Mouse (Mus musculus): ENCODE results near the gene Rrbp1. TPM values are rescaled to one million over a fixed set of nuclear protein-coding genes. Genes with fewer than 3 reads are reported as not detected.

Gene Rrbp1
- polyA plus RNA-seq, 1 experiment from 2014 or later, result 25.5 TPM

DNA sequence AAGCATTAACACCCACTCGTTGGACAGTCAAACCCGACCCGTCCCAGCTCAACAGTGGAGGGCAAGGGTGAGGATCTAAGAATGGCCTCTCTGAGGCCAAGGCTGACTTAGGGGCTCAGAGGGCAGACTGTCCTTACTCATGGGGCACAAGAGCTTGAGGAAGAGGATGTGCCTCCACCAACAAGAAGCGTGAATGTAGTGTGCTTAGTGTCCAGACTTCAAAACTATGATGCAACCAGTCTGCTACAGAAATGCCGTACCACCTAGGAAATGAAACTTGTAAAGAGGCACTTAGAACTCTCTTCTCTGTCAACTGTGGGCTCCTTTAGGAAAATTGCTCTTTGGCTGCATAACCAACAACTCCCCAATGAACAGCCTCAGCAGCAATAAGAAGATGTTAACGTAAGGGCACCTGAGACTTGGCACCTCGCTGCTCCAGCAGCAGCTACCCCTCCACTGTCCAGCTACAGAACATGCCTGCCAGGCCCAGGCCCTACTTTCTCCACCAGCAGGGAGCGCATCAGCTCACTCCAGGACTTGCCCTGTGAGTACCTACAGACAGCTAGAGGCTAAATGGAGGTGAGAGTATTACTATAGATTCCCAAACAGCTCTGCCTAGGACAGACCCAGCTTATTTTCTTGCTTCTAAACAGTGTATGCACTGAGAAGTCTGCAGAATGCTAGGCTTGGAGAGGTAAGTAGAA is 32.5 kb downstream of the Rrbp1 start:
- ATAC-seq (ENCODE audit: low FRiP score, low TSS enrichment) (no peak), DNase-seq (no peak)
- H3K27me3 ChIP-seq (ENCODE audit: control insufficient read depth, insufficient read depth, low read length), result no peaks in the 10 kb centered on the region
- WGBS, result 95% methylated on average over 8 of the region's 8 CpGs
- H3K4me3 ChIP-seq (replicated peaks; ENCODE audit: low read depth, low read length), result no peak overlapping the region
- no peak overlapping the region for H3K4me2 ChIP-seq (ENCODE audit: low read length)
- H3K9ac ChIP-seq (replicated peaks; ENCODE audit: low read length), result no peak overlapping the region
- no peaks in the 10 kb centered on the region for H3K4me1 ChIP-seq (ENCODE audit: control insufficient read depth, insufficient read depth, low read length)
- no peaks in the 10 kb centered on the region for H3K9me3 ChIP-seq (ENCODE audit: control insufficient read depth, low read length)
- 0 out of 2 replicates have a peak, but pooled peaks cover 4% of the 10 kb centered on the region for H3K36me3 ChIP-seq (ENCODE audit: control insufficient read depth, insufficient read depth, low read length)
- H3K27ac ChIP-seq (replicated peaks; ENCODE audit: low read depth, low read length), result no peak overlapping the region

DNA sequence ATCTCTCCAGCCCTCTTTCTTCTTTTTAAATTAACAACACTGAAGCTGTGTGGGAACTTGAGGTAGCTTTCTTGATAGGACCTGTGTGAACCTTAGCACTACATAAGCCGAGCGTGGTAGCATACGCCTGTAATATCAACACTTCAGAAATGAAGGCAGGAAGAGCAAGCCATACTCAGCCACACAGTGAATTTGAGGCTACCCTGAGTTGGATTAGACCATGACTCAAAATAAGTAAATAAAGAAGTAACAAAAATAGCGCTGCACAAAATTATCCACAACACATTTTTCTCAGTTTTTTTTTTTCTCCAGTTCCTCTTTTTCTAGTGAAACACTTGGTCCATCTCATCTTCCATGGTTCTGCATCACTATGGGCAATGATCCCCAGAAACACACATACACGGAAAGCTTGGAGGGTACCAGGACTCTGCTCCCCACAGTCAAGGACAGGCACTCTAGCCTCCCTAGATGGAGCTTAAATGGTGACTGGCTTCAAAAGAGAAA is 35.9 kb downstream of the Rrbp1 start:
- Histone ChIP-seq H3K9ac (replicated peaks; ENCODE audit: low read length) (no peak overlapping the region), H3K9me3 (ENCODE audit: control insufficient read depth, low read length) (no peaks in the 10 kb centered on the region), H3K4me1 (ENCODE audit: control insufficient read depth, insufficient read depth, low read length) (no peaks in the 10 kb centered on the region), H3K27me3 (ENCODE audit: control insufficient read depth, insufficient read depth, low read length) (no peaks in the 10 kb centered on the region), H3K27ac (replicated peaks; ENCODE audit: low read depth, low read length) (no peak overlapping the region), H3K4me3 (replicated peaks; ENCODE audit: low read depth, low read length) (no peak overlapping the region), H3K36me3 (ENCODE audit: control insufficient read depth, insufficient read depth, low read length) (peaks cover 14% of the 10 kb centered on the region; the same call in 1 of the 2 replicates), H3K4me2 (ENCODE audit: low read length) (no peak overlapping the region)
- 97% methylated on average over 5 of the region's 5 CpGs for WGBS
- DNase-seq (no peak), ATAC-seq (ENCODE audit: low FRiP score, low TSS enrichment) (no peak)

DNA sequence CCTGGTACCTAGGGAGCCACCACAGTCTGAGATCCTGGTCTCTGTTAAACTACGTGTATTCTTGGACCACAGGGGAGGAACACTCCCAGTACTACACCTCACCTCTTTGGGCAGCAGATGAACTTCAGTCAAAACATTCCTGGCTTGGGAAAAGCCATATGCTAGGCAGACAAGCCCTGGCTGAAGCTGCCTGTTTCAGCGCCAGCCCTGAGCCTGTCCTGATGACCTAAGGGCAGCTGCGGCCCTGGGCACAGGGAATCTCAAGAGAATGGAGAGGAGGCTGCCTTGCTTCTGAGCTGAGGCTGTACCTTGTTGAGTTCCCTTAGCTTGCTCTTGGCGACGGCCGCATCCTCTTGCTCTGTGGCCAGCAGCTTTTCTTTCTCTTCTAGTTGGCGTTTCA is 37.9 kb downstream of the Rrbp1 start:
- 93% methylated on average over 7 of the region's 7 CpGs for WGBS
- H3K9ac ChIP-seq (replicated peaks; ENCODE audit: low read length), result no peak overlapping the region
- H3K4me2 ChIP-seq (ENCODE audit: low read length), result no peak overlapping the region
- no peaks in the 10 kb centered on the region for H3K27me3 ChIP-seq (ENCODE audit: control insufficient read depth, insufficient read depth, low read length)
- no peak overlapping the region for H3K27ac ChIP-seq (replicated peaks; ENCODE audit: low read depth, low read length)
- no peak for DNase-seq
- no peak overlapping the region for H3K4me3 ChIP-seq (replicated peaks; ENCODE audit: low read depth, low read length)
- no peaks in the 10 kb centered on the region for H3K9me3 ChIP-seq (ENCODE audit: control insufficient read depth, low read length)
- H3K36me3 ChIP-seq (ENCODE audit: control insufficient read depth, insufficient read depth, low read length), result peaks cover 29% of the 10 kb centered on the region
- H3K4me1 ChIP-seq (ENCODE audit: control insufficient read depth, insufficient read depth, low read length), result no peaks in the 10 kb centered on the region
- no peak for ATAC-seq (ENCODE audit: low FRiP score, low TSS enrichment)

DNA sequence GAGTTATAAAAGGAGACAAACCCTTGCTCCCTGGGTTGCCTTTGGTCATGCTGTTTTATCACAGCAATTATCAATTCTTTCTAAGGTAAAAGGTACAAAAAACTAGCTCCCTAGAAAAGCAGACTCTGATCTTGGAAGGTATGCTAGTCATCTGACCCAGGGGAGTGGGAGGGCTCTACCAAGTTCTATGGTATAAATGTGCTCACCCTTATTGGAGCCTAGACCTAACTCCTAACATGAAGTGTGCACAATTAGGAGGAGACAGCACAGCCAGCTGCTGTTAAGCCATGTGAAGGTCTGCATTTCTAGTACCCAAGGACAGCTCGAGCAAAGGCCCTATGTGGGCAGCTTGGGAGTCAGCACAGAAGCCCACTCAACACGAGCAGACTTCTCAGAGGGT is 39.2 kb downstream of the Rrbp1 start:
- Histone ChIP-seq H3K9me3 (ENCODE audit: control insufficient read depth, low read length) (no peaks in the 10 kb centered on the region), H3K4me2 (ENCODE audit: low read length) (no peak overlapping the region), H3K27ac (replicated peaks; ENCODE audit: low read depth, low read length) (no peak overlapping the region), H3K4me1 (ENCODE audit: control insufficient read depth, insufficient read depth, low read length) (no peaks in the 10 kb centered on the region), H3K27me3 (ENCODE audit: control insufficient read depth, insufficient read depth, low read length) (no peaks in the 10 kb centered on the region), H3K36me3 (ENCODE audit: control insufficient read depth, insufficient read depth, low read length) (peaks cover 38% of the 10 kb centered on the region), H3K4me3 (replicated peaks; ENCODE audit: low read depth, low read length) (no peak overlapping the region), H3K9ac (replicated peaks; ENCODE audit: low read length) (no peak overlapping the region)
- DNase-seq (no peak), ATAC-seq (ENCODE audit: low FRiP score, low TSS enrichment) (no peak)
- 89% methylated on average over 2 of the region's 2 CpGs for WGBS

DNA sequence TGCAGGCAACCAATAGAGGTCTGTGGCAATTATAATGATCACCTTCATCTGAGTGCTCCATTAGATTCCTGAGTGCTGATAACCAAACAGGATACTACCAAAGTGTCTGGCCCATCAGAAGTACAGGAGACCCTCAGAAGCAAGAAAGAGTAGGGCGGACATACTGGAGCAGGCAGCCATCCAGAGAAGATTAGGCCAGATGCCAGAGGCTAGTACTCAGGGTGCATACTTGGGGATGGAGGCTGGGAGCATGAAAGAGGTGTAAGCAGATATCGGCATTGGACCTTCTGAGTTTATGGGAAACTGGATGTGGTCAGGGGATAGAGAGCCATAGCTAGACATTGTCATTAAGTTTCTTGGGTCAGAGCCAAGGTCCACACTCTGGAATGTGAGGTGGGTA is 40.2 kb downstream of the Rrbp1 start:
- Histone ChIP-seq H3K9ac (replicated peaks; ENCODE audit: low read length) (no peak overlapping the region), H3K9me3 (ENCODE audit: control insufficient read depth, low read length) (no peaks in the 10 kb centered on the region), H3K4me2 (ENCODE audit: low read length) (no peak overlapping the region), H3K4me1 (ENCODE audit: control insufficient read depth, insufficient read depth, low read length) (no peaks in the 10 kb centered on the region), H3K27me3 (ENCODE audit: control insufficient read depth, insufficient read depth, low read length) (no peaks in the 10 kb centered on the region), H3K4me3 (replicated peaks; ENCODE audit: low read depth, low read length) (no peak overlapping the region), H3K27ac (replicated peaks; ENCODE audit: low read depth, low read length) (no peak overlapping the region), H3K36me3 (ENCODE audit: control insufficient read depth, insufficient read depth, low read length) (peaks cover 46% of the 10 kb centered on the region)
- WGBS, result 91% methylated on average over 2 of the region's 2 CpGs
- DNase-seq (no peak), ATAC-seq (ENCODE audit: low FRiP score, low TSS enrichment) (no peak)

DNA sequence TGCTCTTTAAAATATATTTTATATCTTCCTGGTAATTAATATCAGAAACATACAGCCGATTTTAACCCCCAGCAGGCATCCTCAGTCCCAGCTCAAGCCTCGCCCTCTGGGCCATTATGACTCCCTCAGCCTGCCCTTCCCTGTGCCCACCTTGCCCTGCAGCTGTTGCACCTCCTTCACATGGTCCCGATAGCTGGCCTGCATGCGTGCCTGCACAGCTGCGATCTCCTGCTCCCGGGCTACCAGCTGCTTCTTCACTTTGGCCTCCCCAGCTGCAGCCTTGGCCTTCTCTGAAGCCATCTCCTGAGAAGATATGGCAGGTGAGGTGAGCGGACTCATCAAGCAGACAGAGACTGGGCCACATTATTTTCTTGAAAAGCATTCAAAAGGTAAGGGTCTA is 41.8 kb downstream of the Rrbp1 start:
- ATAC-seq (ENCODE audit: low FRiP score, low TSS enrichment), result no peak
- H3K4me3 ChIP-seq (replicated peaks; ENCODE audit: low read depth, low read length), result no peak overlapping the region
- no peaks in the 10 kb centered on the region for H3K4me1 ChIP-seq (ENCODE audit: control insufficient read depth, insufficient read depth, low read length)
- WGBS, result 93% methylated on average over 7 of the region's 7 CpGs
- no peaks in the 10 kb centered on the region for H3K27me3 ChIP-seq (ENCODE audit: control insufficient read depth, insufficient read depth, low read length)
- no peak for DNase-seq
- H3K9me3 ChIP-seq (ENCODE audit: control insufficient read depth, low read length), result no peaks in the 10 kb centered on the region
- H3K36me3 ChIP-seq (ENCODE audit: control insufficient read depth, insufficient read depth, low read length), result peaks cover 57% of the 10 kb centered on the region
- H3K9ac ChIP-seq (replicated peaks; ENCODE audit: low read length), result no peak overlapping the region
- no peak overlapping the region for H3K4me2 ChIP-seq (ENCODE audit: low read length)
- H3K27ac ChIP-seq (replicated peaks; ENCODE audit: low read depth, low read length), result no peak overlapping the region

DNA sequence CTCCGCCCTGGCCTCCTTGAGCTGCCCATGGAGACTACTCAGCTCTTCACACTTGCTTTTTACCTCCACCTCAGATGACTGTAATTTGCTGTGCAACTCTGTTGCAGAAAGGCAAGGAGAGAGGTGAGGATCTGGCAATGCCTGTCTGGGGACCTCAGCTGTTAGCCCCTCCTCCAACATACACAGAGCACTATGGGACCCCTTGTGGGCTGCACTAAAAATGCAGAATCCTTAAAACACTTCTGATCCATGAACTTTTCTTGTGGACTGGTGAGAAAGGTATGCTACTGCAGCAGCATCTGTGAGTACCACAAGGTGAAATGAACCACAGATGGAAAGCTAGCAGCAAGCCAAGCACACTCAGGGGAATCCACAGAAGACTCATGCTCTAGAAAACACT is 47.7 kb downstream of the Rrbp1 start:
- Histone ChIP-seq H3K27ac (replicated peaks; ENCODE audit: low read depth, low read length) (no peak overlapping the region), H3K4me1 (ENCODE audit: control insufficient read depth, insufficient read depth, low read length) (no peaks in the 10 kb centered on the region), H3K4me3 (replicated peaks; ENCODE audit: low read depth, low read length) (no peak overlapping the region), H3K27me3 (ENCODE audit: control insufficient read depth, insufficient read depth, low read length) (no peaks in the 10 kb centered on the region), H3K36me3 (ENCODE audit: control insufficient read depth, insufficient read depth, low read length) (peaks cover 63% of the 10 kb centered on the region), H3K9me3 (ENCODE audit: control insufficient read depth, low read length) (no peaks in the 10 kb centered on the region), H3K9ac (replicated peaks; ENCODE audit: low read length) (no peak overlapping the region), H3K4me2 (ENCODE audit: low read length) (no peak overlapping the region)
- 96% methylated on average over 1 of the region's 1 CpGs for WGBS
- DNase-seq (no peak), ATAC-seq (ENCODE audit: low FRiP score, low TSS enrichment) (no peak)

DNA sequence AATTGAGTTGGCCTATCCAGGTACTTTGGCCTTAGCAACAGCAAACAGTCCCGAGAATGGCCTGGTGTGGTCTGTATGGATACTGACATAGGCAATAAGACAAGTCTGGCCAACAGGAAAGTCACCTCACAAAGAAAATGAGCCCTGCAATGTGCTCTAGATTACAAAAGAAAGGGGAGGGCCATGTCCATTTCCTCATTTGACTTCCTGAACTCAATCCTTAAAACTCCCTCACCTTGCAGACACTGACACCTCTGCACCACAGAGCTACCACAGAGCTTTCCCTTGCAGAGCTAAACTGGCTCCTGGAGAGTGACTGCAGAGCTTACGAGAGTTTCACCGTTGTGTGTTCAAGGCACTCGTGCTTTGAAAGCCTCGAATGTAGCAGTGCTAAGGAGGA is 48.9 kb downstream of the Rrbp1 start:
- Histone ChIP-seq H3K4me2 (ENCODE audit: low read length) (no peak overlapping the region), H3K27me3 (ENCODE audit: control insufficient read depth, insufficient read depth, low read length) (no peaks in the 10 kb centered on the region), H3K4me1 (ENCODE audit: control insufficient read depth, insufficient read depth, low read length) (no peaks in the 10 kb centered on the region), H3K4me3 (replicated peaks; ENCODE audit: low read depth, low read length) (no peak overlapping the region), H3K9ac (replicated peaks; ENCODE audit: low read length) (no peak overlapping the region), H3K27ac (replicated peaks; ENCODE audit: low read depth, low read length) (no peak overlapping the region), H3K36me3 (ENCODE audit: control insufficient read depth, insufficient read depth, low read length) (peaks cover 62% of the 10 kb centered on the region), H3K9me3 (ENCODE audit: control insufficient read depth, low read length) (no peaks in the 10 kb centered on the region)
- DNase-seq (no peak), ATAC-seq (ENCODE audit: low FRiP score, low TSS enrichment) (no peak)
- WGBS, result 97% methylated on average over 5 of the region's 5 CpGs

DNA sequence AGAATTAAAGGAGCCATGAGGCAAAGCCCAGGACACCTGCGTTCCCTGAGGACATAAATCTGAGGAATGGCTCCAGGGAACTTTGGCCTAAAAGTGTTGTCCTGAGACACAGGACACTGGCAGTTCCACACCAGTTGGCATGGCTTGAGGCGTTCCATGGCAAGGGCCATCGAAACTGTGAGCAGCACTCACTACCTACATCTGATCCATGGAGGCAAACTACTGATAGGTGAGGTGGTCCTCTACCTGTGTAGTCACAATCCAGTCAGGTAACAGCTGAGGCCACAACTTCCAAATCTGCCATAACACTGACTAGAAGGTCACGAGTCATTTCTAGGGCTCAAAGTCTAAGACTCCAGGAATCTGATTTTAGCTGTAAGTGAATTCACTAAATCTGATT is 55.3 kb downstream of the Rrbp1 start:
- DNase-seq, result no peak
- Histone ChIP-seq H3K4me3 (replicated peaks; ENCODE audit: low read depth, low read length) (no peak overlapping the region), H3K36me3 (ENCODE audit: control insufficient read depth, insufficient read depth, low read length) (peaks cover 68% of the 10 kb centered on the region), H3K27ac (replicated peaks; ENCODE audit: low read depth, low read length) (no peak overlapping the region), H3K27me3 (ENCODE audit: control insufficient read depth, insufficient read depth, low read length) (no peaks in the 10 kb centered on the region), H3K9ac (replicated peaks; ENCODE audit: low read length) (no peak overlapping the region), H3K4me1 (ENCODE audit: control insufficient read depth, insufficient read depth, low read length) (no peaks in the 10 kb centered on the region), H3K9me3 (ENCODE audit: control insufficient read depth, low read length) (no peaks in the 10 kb centered on the region), H3K4me2 (ENCODE audit: low read length) (no peak overlapping the region)
- ATAC-seq (ENCODE audit: low FRiP score, low TSS enrichment), result no peak
- 95% methylated on average over 4 of the region's 4 CpGs for WGBS

Measured in midbrain, embryonic 14.5 days (tissue).